Mouse (Mus musculus) heart, postnatal 10 days (tissue): ENCODE data around the gene Drc7. TPM values are rescaled to one million over a fixed set of nuclear protein-coding genes. Genes with fewer than 3 reads are reported as not detected.

ENCODE experiments used
- DNase-seq, 2 experiments: peaks; one replicate each; pipeline ENCODE4 v3.0.0; 2021
- intact Hi-C: fragments of 180-260 bp; cut with DNase I; formaldehyde crosslinking; loops from one replicate; pipeline ENCODE4 v1.15.1; 2025
- total RNA-seq, 2 experiments: library from RNA; stranded (reverse); gene quantifications; 2 replicates each; pipeline ENCODE4 v1.2.3; 2021

Gene Drc7
- total RNA-seq, 2 experiments from 2014 or later, result not detected

GRCm38 (mm10) chr8:95056414-95056813 is 1.5 kb downstream of the Drc7 start:
- intact Hi-C loops, result no loop called here

GRCm38 (mm10) chr8:95058661-95059060 is 3.8 kb downstream of the Drc7 start:
- no peak for DNase-seq

More at GRCm38 (mm10) chr8:95056414-95056813, 1.5 kb downstream of the Drc7 start:
- DNase-seq, result no peak

DNA sequence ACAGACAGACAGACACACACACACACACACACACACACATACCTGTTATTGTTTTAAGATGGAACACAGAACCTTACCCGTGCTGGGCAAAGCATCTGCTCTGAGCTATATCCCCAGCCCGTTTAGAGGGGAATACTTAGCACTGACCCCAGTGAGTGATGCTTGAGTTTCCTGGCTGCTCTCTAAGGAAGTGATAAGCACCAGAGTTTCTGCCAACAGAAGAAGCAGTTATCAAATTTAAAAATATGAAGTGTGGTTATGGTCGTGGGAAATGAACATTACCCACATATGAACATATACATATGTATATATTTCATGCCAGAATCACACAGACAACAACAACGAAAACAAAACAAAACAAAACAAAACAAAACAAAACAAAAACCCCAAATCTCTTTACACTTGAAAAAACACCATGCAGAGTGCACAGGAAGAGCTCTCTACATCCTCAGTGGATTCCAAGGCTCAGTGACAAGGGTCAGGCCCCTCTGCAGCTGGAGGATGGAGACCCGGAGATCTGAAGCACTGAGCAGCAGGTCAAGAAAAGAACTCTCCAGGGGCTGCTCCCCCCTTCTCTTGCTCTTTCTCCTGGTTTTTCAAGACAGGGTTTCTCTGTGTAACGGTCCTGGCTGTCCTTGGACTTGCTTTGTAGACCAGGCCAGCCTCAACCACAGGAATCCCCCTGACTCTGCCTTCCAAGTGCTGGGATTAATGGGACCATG is 5.1 kb downstream of the Drc7 start:
- intact Hi-C loops, result no loop called here
- DNase-seq, result no peak

More at GRCm38 (mm10) chr8:95058661-95059060, 3.8 kb downstream of the Drc7 start:
- intact Hi-C loops, result no loop called here

GRCm38 (mm10) chr8:95064531-95064930 is 9.6 kb downstream of the Drc7 start:
- DNase-seq, result no peak
- intact Hi-C loops, result no loop called here

- intact Hi-C loops, result no loop called here
Measured at GRCm38 (mm10) chr8:95067582-95067981, 12.7 kb downstream of the Drc7 start.

GRCm38 (mm10) chr8:95075504-95075903 is 20.6 kb downstream of the Drc7 start:
- no peak for DNase-seq
- intact Hi-C loops, result loop anchor here (5.0 kb wide), 2 partner anchors 48 to 133 kb away; no protein-coding TSS in a partner anchor

More at GRCm38 (mm10) chr8:95067582-95067981, 12.7 kb downstream of the Drc7 start:
- DNase-seq, result peak; percentile 37 to 57

- DNase-seq, result no peak
- intact Hi-C loops, result loop anchor here (5.0 kb wide), 2 partner anchors 49 to 134 kb away; no protein-coding TSS in a partner anchor
Measured at GRCm38 (mm10) chr8:95076151-95076550, 21.2 kb downstream of the Drc7 start.

GRCm38 (mm10) chr8:95078055-95078454 is 23.2 kb downstream of the Drc7 start:
- intact Hi-C loops, result loop anchor here (5.0 kb wide), 2 partner anchors 51 to 136 kb away; no protein-coding TSS in a partner anchor
- no peak for DNase-seq

DNA sequence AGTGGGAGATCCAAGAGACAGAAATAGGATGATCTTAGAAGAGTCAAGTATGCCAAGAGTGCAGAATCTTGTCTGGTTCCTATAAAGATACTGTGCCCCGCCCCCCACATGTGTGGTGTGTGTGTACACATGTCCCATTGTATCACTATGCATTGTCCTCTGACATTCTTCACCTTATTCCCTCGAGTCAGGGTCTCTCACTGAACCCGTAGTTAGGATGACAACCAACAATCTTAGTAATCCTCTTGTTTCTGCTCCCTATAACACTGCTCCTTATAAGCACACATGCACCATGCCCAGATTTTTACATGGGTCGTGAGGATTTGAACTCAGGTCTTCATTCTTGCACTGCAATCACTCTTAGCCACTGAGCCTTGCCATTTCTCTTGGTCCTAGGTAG is 24.4 kb downstream of the Drc7 start:
- no peak for DNase-seq
- intact Hi-C loops, result loop anchor here (5.0 kb wide), 2 partner anchors 52 to 137 kb away; no protein-coding TSS in a partner anchor

DNA sequence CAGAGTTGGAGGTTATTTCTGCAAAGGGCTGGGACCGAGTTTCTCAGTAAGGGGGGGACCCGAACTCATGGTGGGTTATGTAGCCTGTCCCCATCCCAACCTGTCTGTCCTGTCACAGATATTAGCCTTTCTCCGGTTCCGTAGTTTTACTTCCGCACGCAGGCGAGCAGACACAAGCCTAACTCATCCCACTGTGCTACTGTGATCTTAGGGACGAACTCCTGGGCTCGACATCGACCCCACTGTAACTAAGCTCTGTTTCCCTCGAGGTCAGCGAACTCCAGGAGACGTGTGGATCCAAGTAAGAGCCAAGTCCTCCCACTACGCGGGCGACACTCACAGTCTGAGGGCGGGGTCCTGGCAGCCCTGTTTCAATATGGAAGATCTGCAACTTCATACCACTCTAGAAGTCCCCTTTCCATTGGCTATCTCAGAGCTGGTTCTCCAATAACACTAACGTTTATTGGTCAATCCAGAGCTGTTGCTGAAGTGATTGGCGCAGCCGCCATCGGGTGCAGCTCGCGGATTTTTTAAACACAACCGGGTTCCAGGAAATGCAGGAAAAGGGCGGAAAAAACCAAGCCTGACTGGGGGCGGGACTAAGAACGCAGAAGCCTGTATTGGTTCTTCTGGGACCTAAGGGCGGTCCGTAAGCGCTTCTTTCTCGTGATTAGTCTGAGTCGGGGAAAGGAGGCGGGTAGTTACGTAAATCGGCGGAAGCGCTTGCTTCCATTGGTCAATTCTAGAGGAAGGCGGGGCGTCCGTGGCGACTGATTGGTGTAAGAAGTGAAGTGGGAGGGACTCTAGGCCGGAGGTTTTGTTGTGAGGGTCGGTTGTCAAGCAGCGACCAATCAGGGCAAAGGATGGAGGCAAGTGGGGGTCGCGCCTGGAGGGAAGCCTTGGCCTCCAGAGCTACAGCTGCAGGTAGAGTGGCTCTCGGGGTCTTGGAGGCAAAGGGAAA is 25.8 kb downstream of the Drc7 start, which contains the start of gene Katnb1:
Gene Katnb1, plus strand, starts transcription at position 806 of the 961 bp plus-strand sequence.
- DNase-seq, result peak; percentile 98 to 99
- intact Hi-C loops, result loop anchor here (5.0 kb wide), 1 partner anchor 128 kb away; no protein-coding TSS in a partner anchor

DNA sequence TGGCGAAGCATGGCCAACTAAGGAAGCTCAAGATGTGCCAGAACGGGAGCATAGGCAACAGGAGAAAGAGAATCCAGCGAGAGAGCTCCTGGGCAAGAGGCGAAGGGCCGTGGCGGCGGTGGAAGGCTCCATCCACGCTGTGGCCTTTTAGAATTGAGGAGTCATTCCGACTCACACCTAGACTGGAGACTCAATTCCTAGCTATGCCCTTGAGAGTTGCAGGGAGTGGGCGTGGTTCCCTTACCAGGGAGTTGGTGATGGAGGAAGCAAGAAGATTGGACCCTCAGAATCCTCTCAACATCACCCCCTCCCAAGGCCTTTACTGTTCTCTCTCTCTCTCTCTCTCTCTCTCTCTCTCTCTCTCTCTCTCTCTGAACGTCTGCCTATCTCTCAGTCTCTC is 26.7 kb downstream of the Drc7 start:
- no peak for DNase-seq
- intact Hi-C loops, result loop anchor here (5.0 kb wide), 1 partner anchor 129 kb away; no protein-coding TSS in a partner anchor

DNA sequence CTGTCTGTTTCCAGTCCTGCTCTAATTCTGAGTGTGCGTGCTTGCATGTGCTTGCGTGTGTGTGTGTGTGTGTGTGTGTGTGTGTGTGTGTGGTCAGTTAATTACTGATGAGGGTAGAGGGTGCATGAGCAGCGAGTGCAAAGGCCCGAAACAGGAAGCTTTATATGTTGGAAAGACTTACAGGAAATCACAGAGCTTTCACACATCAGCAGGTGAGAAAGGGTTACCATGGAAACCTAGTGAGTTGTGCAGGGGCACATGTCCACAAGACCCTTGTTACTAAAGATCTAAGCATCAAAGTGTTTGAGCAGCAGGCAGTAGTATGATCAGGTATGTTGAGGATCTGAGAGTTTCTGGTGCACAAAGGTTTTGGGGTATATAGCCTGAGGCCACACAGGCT is 29.4 kb downstream of the Drc7 start:
- intact Hi-C loops, result loop anchor here (5.0 kb wide), 1 partner anchor 132 kb away; no protein-coding TSS in a partner anchor
- no peak for DNase-seq

DNA sequence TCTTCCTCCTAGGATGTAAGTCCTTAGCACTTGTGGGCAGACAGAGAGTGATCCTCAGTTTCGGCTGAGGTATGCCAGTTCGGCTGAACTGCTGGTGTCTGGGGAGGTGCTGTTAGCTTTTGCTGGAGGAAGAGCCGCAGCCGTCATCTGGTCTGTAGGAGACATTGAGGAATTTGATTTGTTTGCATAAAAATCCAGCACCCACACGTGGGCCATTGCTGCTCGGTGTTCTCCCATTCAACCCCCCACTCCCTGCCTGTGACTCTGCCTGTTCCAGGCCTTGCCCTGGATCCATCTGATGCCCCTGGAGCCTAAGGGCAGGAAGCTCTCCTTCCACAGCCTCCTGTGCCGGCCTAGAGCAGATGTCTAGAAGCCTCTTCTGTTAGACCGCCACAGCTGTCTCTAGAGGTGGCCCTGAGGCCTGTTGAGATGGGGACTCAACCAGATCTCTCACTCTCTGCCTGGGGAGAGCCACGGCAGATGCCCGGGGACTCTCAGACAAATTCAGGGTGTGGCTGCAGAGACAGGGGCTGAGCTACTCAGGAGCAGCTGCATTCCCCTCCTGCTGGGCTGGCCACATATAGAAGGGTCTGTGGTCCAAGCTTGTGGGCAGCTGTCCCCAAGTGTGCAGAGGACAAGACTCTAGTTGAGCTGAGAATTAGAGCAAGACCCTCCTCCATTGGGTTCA is 30.0 kb downstream of the Drc7 start:
- DNase-seq, result no peak
- intact Hi-C loops, result loop anchor here (5.0 kb wide), 1 partner anchor 133 kb away; no protein-coding TSS in a partner anchor

- intact Hi-C loops, result no loop called here
- DNase-seq, result no peak
Measured at GRCm38 (mm10) chr8:95085432-95086141, 30.7 kb downstream of the Drc7 start.

GRCm38 (mm10) chr8:95093574-95093973 is 38.7 kb downstream of the Drc7 start:
- peak; percentile 29 to 31 for DNase-seq
- intact Hi-C loops, result no loop called here

DNA sequence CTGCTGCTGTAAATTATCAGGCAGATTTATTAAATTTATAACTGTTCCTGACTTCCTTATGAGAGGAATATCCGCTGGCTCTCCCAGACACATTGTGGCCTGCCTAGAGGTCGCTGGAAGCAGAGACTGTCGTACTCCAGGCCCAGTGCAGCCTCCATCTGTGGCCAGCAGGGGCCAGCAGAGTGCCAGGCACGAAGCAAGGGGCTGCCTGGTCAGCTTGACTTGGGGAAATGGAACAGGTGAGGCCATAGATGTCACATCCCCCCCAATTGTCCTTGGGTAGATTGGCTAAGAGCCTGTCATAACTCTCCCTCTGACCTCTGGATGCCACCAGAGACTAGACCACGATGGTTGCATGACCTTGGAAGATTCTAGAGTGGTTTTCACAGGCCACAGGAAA is 44.1 kb downstream of the Drc7 start:
- peak; percentile 79 to 87 for DNase-seq
- intact Hi-C loops, result loop anchor here (1.0 kb wide), 2 partner anchors 105 to 136 kb away; no protein-coding TSS in a partner anchor

DNA sequence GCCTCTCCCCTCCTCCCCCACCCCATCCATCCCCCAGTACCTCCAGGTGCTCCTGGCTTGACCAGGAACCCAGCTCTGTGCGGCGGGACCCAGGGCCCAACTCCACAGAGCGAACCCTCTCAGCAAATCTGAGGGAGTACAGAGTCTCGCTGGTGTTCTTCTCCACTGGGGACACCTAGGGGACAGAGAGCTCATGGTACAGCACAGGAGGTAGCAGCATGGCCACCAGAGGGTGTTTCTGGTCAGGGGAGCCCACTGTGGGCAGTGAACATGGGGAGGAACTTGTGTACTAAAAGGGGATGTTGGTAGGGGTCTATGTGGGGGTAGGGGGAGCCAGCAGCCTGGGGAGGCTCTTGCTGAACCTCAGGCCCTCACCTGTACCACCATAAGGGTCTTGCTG is 47.1 kb downstream of the Drc7 start:
- DNase-seq, result no peak
- intact Hi-C loops, result no loop called here

DNA sequence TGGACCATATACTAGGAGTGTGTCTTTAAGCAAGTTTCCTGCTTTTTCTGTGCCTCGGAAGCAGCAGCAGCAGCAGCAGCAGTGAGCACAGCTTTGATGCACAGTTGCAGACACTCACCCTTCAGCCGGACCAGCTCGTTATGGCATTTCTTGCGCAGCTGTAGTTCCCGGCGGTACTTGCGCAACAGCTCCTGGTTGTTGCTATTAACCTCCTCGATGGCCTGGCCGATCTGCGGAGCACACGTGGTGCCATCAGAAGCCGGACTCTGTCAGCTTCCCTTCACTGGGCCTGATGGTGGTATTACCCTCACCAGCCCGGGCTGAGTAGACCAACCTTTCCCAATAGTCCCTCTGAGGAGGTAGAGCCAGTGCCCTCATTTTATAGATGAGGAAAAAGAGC is 52.4 kb downstream of the Drc7 start:
- intact Hi-C loops, result no loop called here
- DNase-seq, result no peak

GRCm38 (mm10) chr8:95112594-95112993 is 57.7 kb downstream of the Drc7 start:
- DNase-seq, result no peak
- intact Hi-C loops, result no loop called here

GRCm38 (mm10) chr8:95113108-95113507 is 58.2 kb downstream of the Drc7 start:
- intact Hi-C loops, result no loop called here
- no peak for DNase-seq
